Mouse (Mus musculus) neutrophil, adult 59 days (primary cell): ENCODE results near the gene Dram2. TPM values are rescaled to one million over a fixed set of nuclear protein-coding genes. Genes with fewer than 3 reads are reported as not detected.

Experiments used
- total RNA-seq, 2 experiments: library from RNA; stranded (reverse); gene quantifications; 1 replicate in 1 of 2; 2 replicates in 1 of 2; pipeline ENCODE4 v1.2.4; 2023

The Dram2 gene
- 10 to 100 TPM; 48.7 to 51.9 TPM for total RNA-seq

GRCm38 (mm10) chr3:106547171-106547923, at the start of gene Dram2, which contains the start of gene Cept1:
Gene Dram2, plus strand, starts transcription at chr3:106547798.
Gene Cept1, minus strand, starts transcription at chr3:106547802.

Other genes with a start within 250 kb of the Dram2 start
- under 1 TPM; 0.27 to 0.60 TPM for gene Chil6, start 141.6 kb upstream of the Dram2 start, total RNA-seq
- gene Dennd2d, start 65.4 kb upstream of the Dram2 start, total RNA-seq = 10 to 100 TPM; 45.4 to 49.1 TPM
- gene Cept1, start within 50 bp of the Dram2 start, total RNA-seq = 10 to 100 TPM; 65.8 to 71.1 TPM
- gene Lrif1, start 137.2 kb downstream of the Dram2 start, total RNA-seq = 10 to 100 TPM; 27.4 to 27.9 TPM
- gene Cd53, start 242.4 kb downstream of the Dram2 start, total RNA-seq = 100 to 1,000 TPM; 450 to 467 TPM